Mouse (Mus musculus) mature B cell (primary cell): ENCODE data around the gene Ott.
"Not testable (repeated sequence)": the region's sequence is repeated elsewhere in the genome, so short reads cannot be mapped to it uniquely, and the experiment has no call there.

ENCODE experiments used
- in situ Hi-C: fragments of 300-500 bp; cut with MboI; formaldehyde crosslinking; loops from 2 replicates; pipeline ENCODE4 v1.14.3; 2019

Gene Ott

GRCm38 (mm10) chrX:149073982-149074381, at the start of gene Ott:
Gene Ott, plus strand, starts transcription at chrX:149074282.
- in situ Hi-C loops: not testable (repeated sequence)
